ENCODE assay signal across 8 mouse cellular contexts in the genomic region with DNA sequence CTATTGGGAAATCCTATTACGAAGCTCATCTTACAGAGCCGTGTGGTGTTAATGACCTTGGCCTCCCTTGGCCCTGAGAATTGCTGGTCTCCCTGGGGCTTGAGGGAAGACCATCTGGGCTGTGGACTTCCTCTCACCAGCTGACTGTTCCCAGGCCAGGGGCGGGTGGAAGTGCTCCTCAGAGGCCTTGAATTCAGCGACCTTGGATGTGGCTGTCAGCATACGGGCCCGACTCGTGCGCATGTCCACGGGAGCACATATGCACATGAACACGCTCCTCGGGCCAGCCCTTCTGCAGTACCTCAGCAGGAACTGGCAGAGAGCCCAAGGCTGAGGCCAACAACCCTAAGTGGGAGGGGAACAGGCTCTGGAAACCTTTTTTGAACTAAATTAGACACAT.
DNase-seq lines count a peak whose midpoint lies in the region; ATAC-seq and TF ChIP-seq lines count a peak whose summit lies in the region.

No protein-coding gene starts in this region.

- no peak overlapping the region for H3K4me2 ChIP-seq in kidney, postnatal 0 days (ENCODE audit: low read length)
- no peak overlapping the region for H3K4me2 ChIP-seq in midbrain, embryonic 11.5 days

- H3K9me3 ChIP-seq in kidney, postnatal 0 days (replicated peaks; ENCODE audit: low read length), result no peaks in the 10 kb centered on the region
- no peaks in the 10 kb centered on the region for H3K9me3 ChIP-seq in midbrain, embryonic 11.5 days (ENCODE audit: control insufficient read depth, low read length)

- no peak overlapping the region for H3K27ac ChIP-seq in kidney, postnatal 0 days
- no peak overlapping the region for H3K27ac ChIP-seq in midbrain, embryonic 11.5 days (ENCODE audit: low read depth, low read length)

- H3K4me1 ChIP-seq in kidney, postnatal 0 days (replicated peaks; ENCODE audit: insufficient read depth, low read length), result no peaks in the 10 kb centered on the region
- H3K4me1 ChIP-seq in midbrain, embryonic 11.5 days (ENCODE audit: control insufficient read depth, insufficient read depth, low read length), result peaks cover 12% of the 10 kb centered on the region

- no peak for TF ChIP-seq CTCF in kidney, postnatal 0 days (IDR thresholded peaks at IDR 0.05; ENCODE audit: low read depth)

- DNase-seq in urinary bladder, postnatal 25 days (ENCODE audit: low spot score), result peak; percentile 3
- no peak for DNase-seq in urinary bladder, postnatal 10 days (ENCODE audit: low spot score)
- peak; percentile 97 to 98 for DNase-seq in cerebellum, postnatal 14 days
- peak; percentile 40 for DNase-seq in kidney, postnatal 0 days (ENCODE audit: low spot score)
- peak; percentile 22 for DNase-seq in ovary, postnatal 10 days (ENCODE audit: low spot score)
- DNase-seq in midbrain, embryonic 11.5 days (ENCODE audit: low spot score, missing footprints), result no peak
- no peak for DNase-seq in left cerebral cortex, postnatal 36 days (ENCODE audit: low spot score in 2 of 2)
- no peak for DNase-seq in spleen, postnatal 10 days (ENCODE audit: low spot score in 2 of 2)

- H3K36me3 ChIP-seq in kidney, postnatal 0 days (ENCODE audit: insufficient read depth, low read length), result no peaks in the 10 kb centered on the region
- H3K36me3 ChIP-seq in midbrain, embryonic 11.5 days (ENCODE audit: control insufficient read depth, insufficient read depth, low read length), result 0 out of 2 replicates have a peak, but pooled peaks cover 2% of the 10 kb centered on the region

- no peak overlapping the region for H3K9ac ChIP-seq in kidney, postnatal 0 days (ENCODE audit: low read depth, low read length)
- H3K9ac ChIP-seq in midbrain, embryonic 11.5 days (ENCODE audit: low read length), result no peak overlapping the region

- intact Hi-C loops in left cerebral cortex, postnatal 36 days (cut with DNase I), result no loop called here

- H3K27me3 ChIP-seq in kidney, postnatal 0 days (ENCODE audit: insufficient read depth, low read length), result no peaks in the 10 kb centered on the region
- no peaks in the 10 kb centered on the region for H3K27me3 ChIP-seq in midbrain, embryonic 11.5 days (ENCODE audit: control insufficient read depth, insufficient read depth, low read length)

- H3K4me3 ChIP-seq in kidney, postnatal 0 days (replicated peaks; ENCODE audit: low read depth, low read length), result no peak overlapping the region
- H3K4me3 ChIP-seq in midbrain, embryonic 11.5 days (ENCODE audit: low read depth, low read length), result no peak overlapping the region

- 30% methylated on average over 11 of the region's 11 CpGs for WGBS in kidney, postnatal 0 days
- WGBS in midbrain, embryonic 11.5 days, result 74% methylated on average over 11 of the region's 11 CpGs

- no peak for ATAC-seq in kidney, postnatal 0 days (replicated peaks; ENCODE audit: low FRiP score, low read depth)
- ATAC-seq in midbrain, embryonic 11.5 days (ENCODE audit: low FRiP score), result no peak

Comparison
In these comparisons a context has a peak if more than half of its experiments do, and no peak if none do; other contexts are left out.
1. DNase-seq: peak in urinary bladder, postnatal 25 days (single experiment), cerebellum, postnatal 14 days (2 of 2), kidney, postnatal 0 days (single experiment) and ovary, postnatal 10 days (single experiment); none in urinary bladder, postnatal 10 days (single experiment), midbrain, embryonic 11.5 days (single experiment), left cerebral cortex, postnatal 36 days (0 of 2) and spleen, postnatal 10 days (0 of 2).